Mouse (Mus musculus): ENCODE results near the gene Mapk14. TPM values are rescaled to one million over a fixed set of nuclear protein-coding genes. Genes with fewer than 3 reads are reported as not detected.
"Not testable (repeated sequence)": the region's sequence is repeated elsewhere in the genome, so short reads cannot be mapped to it uniquely, and the experiment has no call there.

Gene Mapk14
- polyA plus RNA-seq, 1 experiment from 2014 or later = 77.9 TPM

DNA sequence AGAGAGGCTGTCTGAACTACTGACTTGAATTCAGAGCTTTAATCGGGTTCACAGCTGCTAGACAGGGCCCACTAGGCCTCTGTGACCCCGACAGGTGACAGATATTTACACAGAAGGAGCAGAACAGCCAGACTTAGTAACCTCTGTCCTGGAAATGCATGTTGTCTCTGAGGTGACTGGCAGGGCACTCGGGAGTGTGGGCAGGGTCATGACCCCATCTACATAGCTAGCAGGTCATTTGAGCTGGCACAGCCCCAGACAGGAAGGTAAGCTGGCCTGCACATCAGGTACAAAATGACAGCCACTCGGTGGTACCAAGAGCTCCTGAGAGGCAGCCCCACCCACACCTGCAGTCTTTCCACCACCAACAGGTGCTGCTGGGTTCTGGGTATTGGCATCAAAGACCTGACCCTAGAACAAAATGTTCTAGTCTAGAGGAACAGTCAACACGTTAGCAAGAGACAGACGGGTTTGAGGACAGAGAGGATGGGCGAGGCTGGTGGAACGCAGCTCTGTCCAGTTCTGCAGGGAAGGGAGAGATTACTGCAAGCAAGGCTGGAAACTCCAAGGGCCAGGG is 69.7 kb downstream of the Mapk14 start:
- no peak for ATAC-seq
- CTCF ChIA-PET = interaction anchor here (1.0 to 1.7 kb wide), 4 partner anchors 14 to 73 kb away, joined by 3 to 6 read pairs (median 4); partner anchors contain the start of genes Mapk14 and Slc26a8
- in situ Hi-C loops (cut with MboI; ENCODE audit: low pct_unique_long_range_greater_than_20kb) = no loop called here

GRCm38 (mm10) chr17:28761871-28762270 is 70.7 kb downstream of the Mapk14 start:
- in situ Hi-C loops (cut with MboI; ENCODE audit: low pct_unique_long_range_greater_than_20kb) = no loop called here
- DNase-seq (ENCODE audit: low read depth, low spot score) (peak; percentile 28), ATAC-seq (no peak)
- ChIA-PET CTCF (interaction anchor here (0.7 to 1.8 kb wide), 7 partner anchors 8 to 163 kb away, joined by 3 to 6 read pairs (median 3); partner anchors contain the start of genes Mapk14 and Slc26a8), POLR2A (no interaction called here)
- no peaks in the 10 kb centered on the region for H3K27me3 ChIP-seq
- TF ChIP-seq CTCF (IDR thresholded peaks at IDR 0.05) = peak; percentile 93

More for the DNA sequence above, 69.7 kb downstream of the Mapk14 start:
- POLR2A ChIA-PET = interaction anchor here (0.6 kb wide), 1 partner anchor 69 kb away, joined by 5 read pairs; no protein-coding TSS in a partner anchor
- H3K27me3 ChIP-seq = no peaks in the 10 kb centered on the region
- no peak for TF ChIP-seq CTCF (IDR thresholded peaks at IDR 0.05)
- no peak for DNase-seq (ENCODE audit: low read depth, low spot score)

DNA sequence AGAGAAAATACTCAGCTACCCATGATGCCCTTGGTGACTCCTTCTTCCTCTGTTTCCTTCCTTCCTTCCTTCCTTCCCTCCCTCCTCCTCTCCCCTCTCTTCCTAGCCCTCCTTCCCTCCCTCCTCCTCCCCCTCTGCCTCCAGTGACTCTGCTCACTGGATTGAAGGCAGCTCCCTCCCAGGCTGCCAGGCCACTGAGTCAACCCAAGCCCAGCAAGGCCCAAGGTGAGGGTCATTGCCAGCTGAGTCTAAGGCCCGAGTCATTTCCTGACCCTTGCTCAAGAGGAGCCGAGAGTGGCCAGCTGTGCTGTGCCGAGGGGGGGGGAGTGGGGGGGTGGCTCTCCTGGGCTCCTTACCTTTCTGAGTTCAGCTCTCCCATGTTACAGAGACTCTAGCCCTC is 75.1 kb downstream of the Mapk14 start:
- CTCF ChIA-PET = no interaction called here
- no peak for TF ChIP-seq CTCF (IDR thresholded peaks at IDR 0.05)
- peaks cover 10% of the 10 kb centered on the region for H3K27me3 ChIP-seq
- in situ Hi-C loops (cut with MboI; ENCODE audit: low pct_unique_long_range_greater_than_20kb) = no loop called here
- POLR2A ChIA-PET = interaction anchor here (0.5 to 0.7 kb wide), 3 partner anchors 34 to 137 kb away, joined by 3 to 6 read pairs (median 3); partner anchors contain the start of gene Slc26a8
- no peak for DNase-seq (ENCODE audit: low read depth, low spot score)
- no peak for ATAC-seq

DNA sequence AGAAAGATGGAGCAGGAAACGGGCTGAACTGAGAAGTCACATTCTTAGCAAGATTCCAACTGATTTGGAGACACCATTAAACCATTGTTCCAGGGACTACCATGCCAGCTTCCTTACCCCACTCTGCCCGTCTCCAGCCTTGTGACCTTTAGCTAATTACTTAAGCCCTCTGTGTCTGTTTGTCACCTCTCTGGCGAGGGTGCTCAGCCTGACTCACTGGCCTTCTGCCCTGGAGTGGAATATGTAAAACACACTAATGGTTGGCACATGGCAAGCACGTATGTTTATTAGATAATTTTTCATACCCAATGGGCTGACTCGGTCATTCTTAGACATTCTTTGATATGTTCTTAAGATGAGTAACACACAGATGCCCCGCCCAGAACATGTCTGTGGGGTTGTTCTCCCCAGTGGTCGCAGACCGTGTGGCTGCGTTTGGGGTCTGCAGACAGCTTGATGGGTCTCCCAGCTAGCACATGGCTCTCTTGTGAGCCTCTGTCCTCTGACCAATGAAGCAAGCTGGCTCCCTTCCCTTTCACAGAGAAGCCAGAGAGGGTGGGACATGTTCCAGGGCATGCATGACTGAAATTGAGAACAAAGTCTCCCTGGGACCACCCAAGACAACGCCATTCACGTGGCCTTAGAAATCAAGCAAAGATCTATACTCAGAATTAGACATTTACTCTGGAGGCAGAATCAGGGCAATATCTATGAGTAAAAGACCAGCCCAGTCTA is 75.8 kb downstream of the Mapk14 start:
- no peak for DNase-seq (ENCODE audit: low read depth, low spot score)
- CTCF ChIA-PET = no interaction called here
- peaks cover 10% of the 10 kb centered on the region for H3K27me3 ChIP-seq
- no peak for TF ChIP-seq CTCF (IDR thresholded peaks at IDR 0.05)
- no peak for ATAC-seq
- POLR2A ChIA-PET = interaction anchor here (0.5 to 0.7 kb wide), 3 partner anchors 33 to 137 kb away, joined by 3 to 6 read pairs (median 3); partner anchors contain the start of gene Slc26a8
- in situ Hi-C loops (cut with MboI; ENCODE audit: low pct_unique_long_range_greater_than_20kb) = no loop called here

DNA sequence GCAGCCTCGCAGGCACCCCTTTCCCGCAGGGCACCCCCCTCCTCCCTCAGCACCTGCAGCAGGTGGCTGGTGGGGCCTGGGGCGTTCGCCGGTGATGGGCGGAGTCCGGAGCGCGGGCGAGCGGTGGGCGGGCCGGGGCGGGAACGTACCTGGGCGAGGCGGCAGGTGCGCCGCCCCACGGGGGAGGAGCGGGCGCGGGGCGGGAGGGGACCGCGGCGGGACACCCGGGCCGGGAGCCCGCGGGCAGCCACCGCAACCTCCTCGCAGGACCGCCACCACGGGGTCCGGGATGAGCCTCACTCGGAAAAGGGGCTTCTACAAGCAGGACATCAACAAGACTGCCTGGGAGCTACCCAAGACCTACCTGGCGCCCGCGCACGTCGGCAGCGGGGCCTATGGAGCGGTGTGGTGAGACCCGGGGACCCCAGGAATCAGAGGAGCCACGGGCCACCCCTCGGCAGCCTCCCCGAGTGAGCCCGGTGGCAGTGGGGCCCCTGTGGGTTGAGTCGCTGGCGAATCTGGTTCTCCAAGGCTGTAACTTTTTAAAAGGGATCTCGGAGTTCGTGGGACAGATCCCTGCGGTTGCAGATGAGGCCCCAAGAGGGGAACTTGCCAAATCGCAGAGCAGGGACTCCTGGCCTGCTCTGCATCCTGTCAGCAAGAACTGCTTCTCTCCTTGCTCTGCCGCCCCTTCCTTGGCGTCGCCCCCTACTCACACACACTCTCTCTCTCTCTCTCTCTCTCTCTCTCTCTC is 78.2 kb downstream of the Mapk14 start, which contains the start of gene Mapk13:
TSS of gene Mapk13 (plus strand) at position 177 of the 754 bp plus-strand sequence.
- no peak for TF ChIP-seq CTCF (IDR thresholded peaks at IDR 0.05)
- ATAC-seq = no peak
- ChIA-PET POLR2A (no interaction called here), CTCF (no interaction called here)
- peaks cover 10% of the 10 kb centered on the region for H3K27me3 ChIP-seq
- DNase-seq (ENCODE audit: low read depth, low spot score) = no peak
- in situ Hi-C loops (cut with MboI; ENCODE audit: low pct_unique_long_range_greater_than_20kb) = no loop called here

GRCm38 (mm10) chr17:28769875-28770421 is 78.8 kb downstream of the Mapk14 start:
- H3K27me3 ChIP-seq = peaks cover 10% of the 10 kb centered on the region
- ATAC-seq = no peak
- POLR2A ChIA-PET = no interaction called here
- TF ChIP-seq CTCF (IDR thresholded peaks at IDR 0.05) = no peak
- no peak for DNase-seq (ENCODE audit: low read depth, low spot score)
- CTCF ChIA-PET = interaction anchor here (1.2 kb wide), 1 partner anchor 8 kb away, joined by 3 read pairs; no protein-coding TSS in a partner anchor
- in situ Hi-C loops (cut with MboI; ENCODE audit: low pct_unique_long_range_greater_than_20kb) = no loop called here

DNA sequence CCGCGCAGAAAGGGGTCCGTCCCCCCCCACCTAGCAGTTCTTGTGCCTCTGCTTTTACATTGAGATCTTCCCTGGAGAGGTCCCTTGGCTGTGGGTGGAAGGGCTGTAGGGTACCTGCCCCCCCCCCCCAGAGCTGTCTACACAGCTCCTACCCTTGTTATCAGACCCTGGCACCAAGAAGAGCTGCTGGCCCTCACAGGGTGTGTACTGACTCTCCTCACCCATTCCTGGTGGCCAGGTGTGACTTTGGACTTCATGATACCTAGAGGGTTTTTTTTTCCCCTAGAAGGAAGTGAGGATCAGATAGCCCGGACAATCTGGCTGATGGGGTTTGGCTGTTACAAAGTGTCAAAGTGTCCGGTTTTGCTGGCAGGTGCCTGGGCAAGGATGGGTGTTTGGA is 80.2 kb downstream of the Mapk14 start:
- POLR2A ChIA-PET = no interaction called here
- no peak for TF ChIP-seq CTCF (IDR thresholded peaks at IDR 0.05)
- CTCF ChIA-PET = no interaction called here
- peaks cover 10% of the 10 kb centered on the region for H3K27me3 ChIP-seq
- ATAC-seq (no peak), DNase-seq (ENCODE audit: low read depth, low spot score) (no peak)
- in situ Hi-C loops (cut with MboI; ENCODE audit: low pct_unique_long_range_greater_than_20kb) = no loop called here

DNA sequence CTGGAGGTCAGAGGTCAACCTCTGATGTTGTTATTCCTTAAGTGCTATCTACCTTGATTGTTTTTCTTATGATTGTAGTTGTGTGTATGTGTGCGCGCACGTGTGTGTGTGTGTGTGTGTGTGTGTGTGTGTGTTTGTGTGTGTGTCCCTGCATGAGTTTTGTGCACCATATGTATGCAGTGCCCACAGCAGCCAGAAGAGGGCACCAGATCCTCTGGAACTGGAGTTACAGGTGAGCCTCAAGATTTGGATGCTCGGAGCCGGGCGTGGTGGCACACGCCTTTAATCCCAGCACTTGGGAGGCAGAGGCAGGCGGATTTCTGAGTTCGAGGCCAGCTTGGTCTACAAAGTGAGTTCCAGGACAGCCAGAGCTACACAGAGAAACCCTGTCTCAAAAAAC is 83.2 kb downstream of the Mapk14 start:
- H3K27me3 ChIP-seq; CTCF ChIA-PET; POLR2A ChIA-PET; ATAC-seq; DNase-seq (ENCODE audit: low read depth, low spot score); in situ Hi-C loops (cut with MboI; ENCODE audit: low pct_unique_long_range_greater_than_20kb): not testable (repeated sequence)

DNA sequence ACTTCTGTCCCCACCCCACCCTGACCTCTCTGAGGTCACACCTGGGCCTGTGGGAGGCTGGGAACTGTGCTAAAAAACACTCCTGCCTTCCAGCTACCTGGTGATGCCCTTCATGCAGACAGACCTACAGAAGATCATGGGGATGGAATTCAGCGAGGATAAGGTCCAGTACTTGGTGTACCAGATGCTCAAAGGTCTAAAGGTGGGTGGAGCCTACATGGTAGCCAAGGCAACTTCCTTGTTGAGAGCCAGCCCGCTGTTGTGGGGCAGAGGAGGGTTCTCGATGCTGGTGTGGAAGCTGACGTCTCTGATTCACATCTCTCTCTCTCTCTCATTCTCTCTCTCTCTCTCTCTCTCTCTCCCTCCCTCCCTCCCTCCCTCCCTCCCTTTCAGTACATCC is 84.0 kb downstream of the Mapk14 start:
- in situ Hi-C loops (cut with MboI; ENCODE audit: low pct_unique_long_range_greater_than_20kb) = no loop called here
- CTCF ChIA-PET = no interaction called here
- ATAC-seq (no peak), DNase-seq (ENCODE audit: low read depth, low spot score) (no peak)
- peaks cover 3% of the 10 kb centered on the region for H3K27me3 ChIP-seq
- TF ChIP-seq CTCF (IDR thresholded peaks at IDR 0.05) = no peak
- POLR2A ChIA-PET = no interaction called here

DNA sequence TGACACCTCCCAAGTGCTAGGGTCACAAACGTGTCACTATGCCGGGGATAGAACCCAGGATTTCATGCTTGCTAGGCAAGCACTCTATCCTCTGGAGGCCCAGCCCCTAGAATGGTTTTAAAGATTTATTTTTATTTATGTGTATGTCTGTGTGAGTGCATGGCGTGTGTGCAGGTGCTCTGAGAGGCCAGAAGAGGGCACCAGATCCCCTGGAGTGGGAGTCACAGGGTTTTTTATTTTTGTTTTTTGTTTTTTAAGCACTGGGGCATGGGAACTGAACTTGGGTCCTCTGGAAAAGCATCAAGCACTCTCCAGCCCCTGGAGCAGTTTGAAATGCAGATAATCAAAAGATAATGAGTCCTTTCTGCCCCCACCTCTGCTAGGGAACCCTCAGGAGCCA is 85.7 kb downstream of the Mapk14 start:
- CTCF ChIA-PET = no interaction called here

More for the DNA sequence above, 85.7 kb downstream of the Mapk14 start:
- ATAC-seq (no peak), DNase-seq (ENCODE audit: low read depth, low spot score) (no peak)
- no peaks in the 10 kb centered on the region for H3K27me3 ChIP-seq
- TF ChIP-seq CTCF (IDR thresholded peaks at IDR 0.05) = no peak
- POLR2A ChIA-PET = no interaction called here
- in situ Hi-C loops (cut with MboI; ENCODE audit: low pct_unique_long_range_greater_than_20kb) = no loop called here

Measured in Patski (cell line).